Mouse (Mus musculus): Measurements from ENCODE around the gene Zmym6.
"Not testable (repeated sequence)": the region's sequence is repeated elsewhere in the genome, so short reads cannot be mapped to it uniquely, and the experiment has no call there.

The Zmym6 gene

GRCm38 (mm10) chr4:127076875-127077548, at the start of gene Zmym6:
TSS of gene Zmym6 (plus strand) at chr4:127077383.
- peak; percentile 90 to 93 for DNase-seq (ENCODE audit: low spot score in 2 of 2)

DNA sequence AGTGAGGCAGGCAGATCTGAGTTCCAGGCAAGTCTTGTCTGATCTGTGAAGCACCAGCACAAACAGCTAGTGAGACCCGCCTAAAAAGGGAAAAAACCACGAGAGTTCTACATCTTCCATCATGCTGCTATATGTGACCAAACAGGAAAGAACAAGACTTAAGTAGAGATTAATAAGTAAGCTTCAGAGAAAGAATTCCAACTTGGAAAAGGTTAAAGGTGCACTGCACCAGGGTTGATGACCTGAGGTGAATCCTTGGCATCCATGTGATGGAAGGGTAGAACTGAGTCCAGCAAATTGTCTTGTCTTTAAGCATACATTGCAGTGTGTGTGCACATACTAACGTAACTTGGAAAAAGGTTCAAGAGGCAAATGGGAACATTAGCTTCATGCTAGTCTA, 40.0 kb upstream of the Zmym6 start:
- no peak for DNase-seq (ENCODE audit: low spot score in 2 of 2)

GRCm38 (mm10) chr4:127037908-127038827, 39.0 kb upstream of the Zmym6 start:
- no peak for DNase-seq (ENCODE audit: low spot score in 2 of 2)

GRCm38 (mm10) chr4:127038828-127039349, 38.3 kb upstream of the Zmym6 start:
- DNase-seq (ENCODE audit: low spot score in 2 of 2), result no peak

GRCm38 (mm10) chr4:127039871-127040483, 37.2 kb upstream of the Zmym6 start:
- DNase-seq (ENCODE audit: low spot score in 2 of 2), result no peak

GRCm38 (mm10) chr4:127043540-127043939, 33.6 kb upstream of the Zmym6 start:
- DNase-seq (ENCODE audit: low spot score in 2 of 2), result no peak

- DNase-seq (ENCODE audit: low spot score in 2 of 2), result no peak
Observed at GRCm38 (mm10) chr4:127051121-127051520, 26.1 kb upstream of the Zmym6 start.

DNA sequence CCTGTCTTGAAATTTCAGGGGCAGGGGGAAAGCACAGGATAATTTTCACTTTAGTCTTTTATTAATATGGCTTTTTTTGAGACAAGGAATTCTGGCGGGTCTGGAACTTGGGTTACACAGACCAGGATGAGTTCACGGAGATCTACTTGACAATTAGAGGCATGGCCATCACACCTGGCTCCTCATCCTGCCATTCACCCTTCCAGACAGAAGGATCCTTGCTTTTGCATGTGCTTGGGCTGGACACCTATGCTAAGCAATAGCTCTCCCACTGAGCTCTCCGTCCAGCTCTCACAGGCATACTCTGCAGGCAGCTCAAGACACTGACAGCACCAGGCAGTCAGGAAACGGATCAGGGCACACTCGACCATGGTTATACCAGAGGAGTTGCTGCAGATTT, 24.1 kb upstream of the Zmym6 start:
- no peak for DNase-seq (ENCODE audit: low spot score in 2 of 2)

- DNase-seq (ENCODE audit: low spot score in 2 of 2), result no peak
Observed at GRCm38 (mm10) chr4:127054522-127055198, 22.5 kb upstream of the Zmym6 start.

GRCm38 (mm10) chr4:127060585-127061290, 16.4 kb upstream of the Zmym6 start, which contains the start of gene Zmym1:
TSS of gene Zmym1 (minus strand) at chr4:127061152.
- peak; percentile 93 to 96 for DNase-seq (ENCODE audit: low spot score in 2 of 2)

GRCm38 (mm10) chr4:127064051-127064450, 13.1 kb upstream of the Zmym6 start:
- no peak for DNase-seq (ENCODE audit: low spot score in 2 of 2)

- no peak for DNase-seq (ENCODE audit: low spot score in 2 of 2)
Observed at GRCm38 (mm10) chr4:127074915-127075314, 2.3 kb upstream of the Zmym6 start.

DNA sequence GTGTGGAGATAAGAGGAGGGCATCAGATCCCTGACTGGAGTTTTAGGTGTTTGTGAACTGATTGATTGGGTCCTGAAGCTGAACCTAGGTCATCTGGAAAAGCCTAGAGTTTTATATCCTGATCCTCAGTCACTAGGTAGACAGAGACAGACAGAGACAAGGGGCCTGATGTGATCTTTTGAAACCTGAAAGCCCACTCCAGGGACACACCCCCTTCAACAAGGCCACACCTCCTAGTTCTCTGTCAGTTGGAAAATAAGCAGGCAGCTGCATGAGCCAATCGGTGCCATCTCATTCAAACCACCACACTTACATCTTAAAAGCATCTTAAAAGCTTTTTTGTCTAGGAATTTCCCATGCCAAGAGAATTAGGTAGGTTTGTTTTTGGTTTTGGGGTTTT, 3.6 kb downstream of the Zmym6 start:
- no peak for DNase-seq (ENCODE audit: low spot score in 2 of 2)

GRCm38 (mm10) chr4:127083131-127083530, 5.9 kb downstream of the Zmym6 start:
- DNase-seq (ENCODE audit: low spot score in 2 of 2), result no peak

GRCm38 (mm10) chr4:127085761-127086160, 8.6 kb downstream of the Zmym6 start:
- DNase-seq (ENCODE audit: low spot score in 2 of 2), result no peak

DNA sequence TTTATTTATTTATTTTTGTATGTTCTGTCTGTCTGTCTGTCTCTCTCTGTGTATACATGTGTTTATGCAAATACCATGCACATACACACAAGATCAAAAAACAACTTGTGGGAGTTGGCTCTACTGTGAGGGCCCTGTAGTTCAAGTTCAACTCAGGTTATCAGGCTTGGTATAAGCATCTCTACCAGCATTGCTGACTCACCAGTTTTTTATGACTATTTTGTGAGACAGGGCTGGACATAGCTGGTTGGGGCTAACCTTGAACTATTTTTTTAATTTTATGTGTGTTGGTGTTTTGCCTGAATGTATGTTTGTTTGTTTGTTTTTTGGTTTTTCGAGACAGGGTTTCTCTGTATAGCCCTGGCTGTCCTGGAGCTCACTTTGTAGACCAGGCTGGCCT, 14.0 kb downstream of the Zmym6 start:
- DNase-seq (ENCODE audit: low spot score in 2 of 2), result no peak

GRCm38 (mm10) chr4:127095090-127095489, 17.9 kb downstream of the Zmym6 start:
- DNase-seq (ENCODE audit: low spot score in 2 of 2), result no peak

- not testable (repeated sequence) for DNase-seq (ENCODE audit: low spot score in 2 of 2)
Observed at GRCm38 (mm10) chr4:127099552-127099951, 22.4 kb downstream of the Zmym6 start.

DNA sequence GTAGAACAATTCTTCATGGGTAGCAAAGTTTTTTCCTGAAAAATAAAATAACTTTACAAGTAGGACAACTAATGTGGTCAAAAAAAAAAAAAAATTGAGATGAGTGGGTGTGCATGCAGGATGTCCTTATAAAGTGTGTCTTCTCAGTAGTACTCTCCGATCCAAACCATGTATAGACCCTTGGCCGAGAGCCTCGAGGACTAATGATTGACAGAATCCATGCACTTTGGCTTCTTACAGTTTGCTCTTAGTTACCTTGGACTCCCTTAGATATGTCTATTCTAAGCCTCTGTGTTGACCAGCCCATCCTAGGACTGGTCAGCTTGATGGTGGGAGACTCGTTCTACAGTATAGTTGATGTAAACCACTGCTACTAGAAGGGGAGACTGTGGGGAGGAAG, 30.4 kb downstream of the Zmym6 start:
- DNase-seq (ENCODE audit: low spot score in 2 of 2), result no peak

GRCm38 (mm10) chr4:127110570-127110969, 33.4 kb downstream of the Zmym6 start:
- no peak for DNase-seq (ENCODE audit: low spot score in 2 of 2)

- DNase-seq (ENCODE audit: low spot score in 2 of 2), result no peak
Observed at GRCm38 (mm10) chr4:127123391-127123790, 46.2 kb downstream of the Zmym6 start, which contains the start of gene Tmem35b. TSS of gene Tmem35b (plus strand) at chr4:127123691.
